Mouse (Mus musculus) ES-E14 (cell line): ENCODE results near the gene Rpgrip1. TPM values are rescaled to one million over a fixed set of nuclear protein-coding genes. Genes with fewer than 3 reads are reported as not detected.

Experiments used
- DNase-seq: peaks from one replicate; pipeline ENCODE4 v3.0.0-alpha.2; 2013; ENCODE audit warnings: low read depth, low spot score
- H3K27ac ChIP-seq: 2 replicates; pipeline ENCODE4 v1.5.1; 2012; ENCODE audit warnings: low read depth, mild to moderate bottlenecking, low read length, moderate library complexity, mixed read lengths; ENCODE audit not compliant: poor library complexity, insufficient read depth, severe bottlenecking
- H3K36me3 ChIP-seq: 2 replicates; pipeline ENCODE4 v1.6.1; 2012; ENCODE audit warnings: mild to moderate bottlenecking, low read length, moderate library complexity, mixed read lengths; ENCODE audit not compliant: control insufficient read depth, poor library complexity, insufficient read depth, severe bottlenecking
- H3K4me1 ChIP-seq, 2 experiments: fragments of 150-350 bp in 1 of 2; sonication (generic) in 1 of 2; 2 replicates each; pipeline ENCODE4 v1.6.1; 2012; ENCODE audit warnings: low read length in 2 of 2, mild to moderate bottlenecking in 1 of 2, mixed read lengths in 1 of 2; ENCODE audit not compliant: control insufficient read depth in 2 of 2, insufficient read depth in 2 of 2, poor library complexity in 1 of 2
- H3K4me3 ChIP-seq, 2 experiments: fragments of 150-350 bp in 1 of 2; sonication (generic) in 1 of 2; 2 replicates each; pipeline ENCODE4 v1.5.1; 2012; ENCODE audit warnings: low read length in 2 of 2, low read depth in 1 of 2, mild to moderate bottlenecking in 1 of 2, mixed read lengths in 1 of 2; ENCODE audit not compliant: insufficient read depth in 1 of 2, poor library complexity in 1 of 2, severe bottlenecking in 1 of 2
- H3K9ac ChIP-seq: 2 replicates; pipeline ENCODE4 v1.6.1; 2012; ENCODE audit warnings: low read depth, mild to moderate bottlenecking, low read length, mixed read lengths; ENCODE audit not compliant: poor library complexity, insufficient read depth, severe bottlenecking
- H3K9me3 ChIP-seq: fragments of 150-350 bp; sonication (generic); 2 replicates; pipeline ENCODE4 v1.6.1; 2012; ENCODE audit warnings: low read depth, mild to moderate bottlenecking, low read length; ENCODE audit not compliant: control insufficient read depth, insufficient read depth
- CHD2 ChIP-seq: IDR thresholded peaks from 2 replicates; pipeline ENCODE4 v1.6.1; 2014; ENCODE audit warnings: mild to moderate bottlenecking, low read depth, low read length, inconsistent platforms
- HCFC1 ChIP-seq: IDR thresholded peaks from 2 replicates; pipeline ENCODE4 v1.6.1; 2012; ENCODE audit warnings: low read length, inconsistent platforms, borderline replicate concordance; ENCODE audit not compliant: insufficient read depth
- MAFK ChIP-seq: IDR thresholded peaks from 2 replicates; pipeline ENCODE4 v1.6.1; 2014; ENCODE audit warnings: mild to moderate bottlenecking, low read depth, low read length, inconsistent platforms; ENCODE audit not compliant: insufficient read depth
- ZC3H11A ChIP-seq: IDR thresholded peaks from 2 replicates; pipeline ENCODE4 v1.6.1; 2012; ENCODE audit warnings: low read depth, mild to moderate bottlenecking, inconsistent platforms, low read length, borderline replicate concordance
- ZNF384 ChIP-seq: IDR thresholded peaks from 2 replicates; pipeline ENCODE4 v1.6.1; 2012; ENCODE audit warnings: low read depth, low read length, inconsistent platforms
- in situ Hi-C, 2 experiments: fragments of 600-800 bp; cut with MboI; formaldehyde crosslinking; loops; one replicate each; pipeline ENCODE4 v1.15.1; 2025; ENCODE audit warnings: low sequenced_read_pairs in 2 of 2, inconsistent platforms in 1 of 2; ENCODE audit not compliant: unreplicated experiment in 2 of 2
- total RNA-seq: library from RNA; depleted of rRNA; stranded (reverse); fragments of 300-350 nt; gene quantifications from 2 replicates; pipeline ENCODE4 v1.2.3, GENCODE M21; 2012

Rpgrip1 gene
- total RNA-seq, 1 experiment = 3.3 TPM

- H3K9me3 ChIP-seq = no peaks in the 10 kb centered on the region
- peaks cover 12 to 13% of the 10 kb centered on the region in 2 experiments for H3K4me1 ChIP-seq
- H3K36me3 ChIP-seq = no peaks in the 10 kb centered on the region
- in situ Hi-C loops = no loop called here
- H3K9ac ChIP-seq = no peak overlapping the region
- no peak overlapping the region for H3K27ac ChIP-seq
- no peak overlapping the region for H3K4me3 ChIP-seq
- no peak for TF ChIP-seq ZC3H11A
- TF ChIP-seq MAFK = no peak
- DNase-seq = no peak
Observed at GRCm38 (mm10) chr14:52117241-52117640, 6.7 kb downstream of the Rpgrip1 start.

- H3K9me3 ChIP-seq = no peaks in the 10 kb centered on the region
- H3K27ac ChIP-seq = no peak overlapping the region
- in situ Hi-C loops = no loop called here
- TF ChIP-seq HCFC1 (no peak), MAFK (no peak), CHD2 (no peak), ZC3H11A (no peak), ZNF384 (no peak)
- no peak overlapping the region; the same call in 1 of the 2 replicates for H3K9ac ChIP-seq
- H3K36me3 ChIP-seq = no peaks in the 10 kb centered on the region
- H3K4me1 ChIP-seq = peaks cover 9 to 13% of the 10 kb centered on the region in 2 experiments
- H3K4me3 ChIP-seq = no peak overlapping the region
- DNase-seq = no peak
Observed at GRCm38 (mm10) chr14:52118456-52118822, 7.9 kb downstream of the Rpgrip1 start.

- no peaks in the 10 kb centered on the region for H3K36me3 ChIP-seq
- peaks cover 8 to 13% of the 10 kb centered on the region in 2 experiments; a peak in 3 of 4 replicates for H3K4me1 ChIP-seq
- H3K4me3 ChIP-seq = peak overlapping the region; percentile 48 to 56
- in situ Hi-C loops = no loop called here
- TF ChIP-seq CHD2 (no peak), ZC3H11A (no peak), ZNF384 (no peak)
- peak overlapping the region; percentile 56 for H3K9ac ChIP-seq
- no peaks in the 10 kb centered on the region for H3K9me3 ChIP-seq
- peak; percentile 69 for DNase-seq
- H3K27ac ChIP-seq = peak overlapping the region; percentile 6; the same call in 1 of the 2 replicates
Observed at GRCm38 (mm10) chr14:52118823-52119608, 8.5 kb downstream of the Rpgrip1 start.

GRCm38 (mm10) chr14:52120169-52120568, 9.7 kb downstream of the Rpgrip1 start:
- Histone ChIP-seq H3K9ac (peak overlapping the region; percentile 15; the same call in 1 of the 2 replicates), H3K36me3 (no peaks in the 10 kb centered on the region; the same call in 1 of the 2 replicates), H3K4me3 (peak overlapping the region in 1 of 2 experiments; percentile 48; a peak in 2 of 4 replicates), H3K9me3 (no peaks in the 10 kb centered on the region), H3K27ac (no peak overlapping the region), H3K4me1 (peaks cover 5 to 9% of the 10 kb centered on the region in 2 experiments; a peak in 3 of 4 replicates)
- TF ChIP-seq MAFK = no peak
- no peak for TF ChIP-seq ZNF384
- TF ChIP-seq ZC3H11A = no peak
- no peak for TF ChIP-seq CHD2
- TF ChIP-seq HCFC1 = no peak
- in situ Hi-C loops = no loop called here
- no peak for DNase-seq

- Histone ChIP-seq H3K27ac (no peak overlapping the region), H3K36me3 (no peaks in the 10 kb centered on the region; the same call in 1 of the 2 replicates), H3K4me3 (no peak overlapping the region), H3K4me1 (peaks cover 0 to 5% of the 10 kb centered on the region in 2 experiments; a peak in 3 of 4 replicates), H3K9me3 (no peaks in the 10 kb centered on the region), H3K9ac (no peak overlapping the region)
- TF ChIP-seq ZC3H11A (0 out of 2 replicates have a peak, but pooled peaks have one; percentile 49), CHD2 (no peak)
- in situ Hi-C loops = no loop called here
- peak; percentile 59 for DNase-seq
Observed at GRCm38 (mm10) chr14:52123918-52124317, 13.4 kb downstream of the Rpgrip1 start.
